ENCODE assay signal across 16 mouse cellular contexts in the genomic region with DNA sequence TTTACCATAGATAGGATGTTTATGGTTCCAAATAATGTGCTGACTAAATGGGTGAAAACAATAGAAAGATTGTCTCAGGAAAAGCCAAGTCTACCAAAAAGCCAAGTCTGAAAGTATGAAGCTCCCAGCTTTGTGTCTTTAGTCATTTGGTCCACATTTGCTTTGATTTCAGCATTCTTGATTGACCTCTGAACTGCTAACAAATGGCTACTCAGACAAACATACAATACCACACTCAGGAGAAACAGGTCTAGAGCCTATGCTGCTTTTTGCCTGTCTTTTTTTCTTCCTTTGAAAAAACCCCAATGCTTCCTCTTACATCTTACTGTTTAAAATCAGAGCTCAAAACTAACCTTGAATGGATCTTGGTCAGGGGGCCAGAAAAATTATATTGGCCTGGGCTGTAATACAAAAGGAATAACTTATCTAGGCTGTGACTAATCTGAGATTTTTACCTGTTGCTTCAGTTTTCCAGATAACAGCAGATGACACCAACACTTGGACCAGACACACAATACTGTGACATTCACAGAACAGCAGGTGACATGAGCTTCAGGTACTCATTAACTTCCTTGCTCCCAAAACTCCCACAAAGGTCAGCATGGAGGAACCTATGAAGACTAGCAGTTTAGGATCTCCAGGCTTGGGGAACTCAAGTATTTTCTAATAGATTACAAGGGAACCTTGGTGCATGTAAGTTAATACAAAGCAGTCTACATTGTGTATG.
"Had no signal": no experiment of that assay in that cellular context is flagged by ENCODE, and none has a peak within 500 bp of the region (broad histone marks: within the 10 kb centered on the region; RNA-seq: fewer than 3 reads in every experiment).

No protein-coding gene starts in this region.

- H3K4me1 ChIP-seq: neural tube, embryonic 13.5 days; neural tube, embryonic 15.5 days; stomach, embryonic 15.5 days had no signal

- H3K4me3 ChIP-seq: neural tube, embryonic 13.5 days; neural tube, embryonic 15.5 days; stomach, embryonic 15.5 days had no signal

- H3K27me3 ChIP-seq: neural tube, embryonic 13.5 days; neural tube, embryonic 15.5 days; stomach, embryonic 15.5 days had no signal

- H3K9me3 ChIP-seq: neural tube, embryonic 13.5 days; neural tube, embryonic 15.5 days; stomach, embryonic 15.5 days had no signal

- DNase-seq: retina, postnatal 1 day; right cerebral cortex, adult 18-20 months; right cerebral cortex, postnatal 14 days; right cerebral cortex, postnatal 25 days; right cerebral cortex, postnatal 4 days; spleen, adult 18-20 months; thymus, adult 18-20 months; thymus, adult 2 months; thymus, postnatal 14 days; thymus, postnatal 25 days; thymus, postnatal 36 days; thymus, postnatal 4 days had no signal

- H3K4me2 ChIP-seq: neural tube, embryonic 13.5 days; neural tube, embryonic 15.5 days; stomach, embryonic 15.5 days had no signal

- H3K27ac ChIP-seq: neural tube, embryonic 13.5 days; neural tube, embryonic 15.5 days; stomach, embryonic 15.5 days; stomach, postnatal 0 days had no signal

- H3K36me3 ChIP-seq: neural tube, embryonic 13.5 days; neural tube, embryonic 15.5 days; stomach, embryonic 15.5 days had no signal

- H3K9ac ChIP-seq: neural tube, embryonic 13.5 days; neural tube, embryonic 15.5 days; stomach, embryonic 15.5 days had no signal
